Mouse (Mus musculus): Measurements from ENCODE around the gene Eif2b4. TPM values are rescaled to one million over a fixed set of nuclear protein-coding genes. Genes with fewer than 3 reads are reported as not detected.

The Eif2b4 gene
- polyA plus RNA-seq, 1 experiment from 2014 or later: 78.6 TPM

- no peak overlapping the region for H3K27ac ChIP-seq
- H3K36me3 ChIP-seq (replicated peaks; ENCODE audit: control insufficient read depth, insufficient read depth): peaks cover 17% of the 10 kb centered on the region; the same call in 1 of the 2 replicates
- DNase-seq (ENCODE audit: low spot score) (no peak), ATAC-seq (ENCODE audit: low FRiP score) (no peak)
- H3K4me2 ChIP-seq (replicated peaks): 0 out of 2 replicates have a peak overlapping the region, but pooled peaks have one; percentile 59
- H3K4me1 ChIP-seq (replicated peaks; ENCODE audit: control insufficient read depth, insufficient read depth, low read length): no peaks in the 10 kb centered on the region; the same call in none of the 2 replicates
- no peaks in the 10 kb centered on the region for H3K9me3 ChIP-seq (ENCODE audit: control insufficient read depth, low read length)
- H3K4me3 ChIP-seq (replicated peaks; ENCODE audit: low read length): peak overlapping the region; percentile 28
- WGBS: 20% methylated on average over 9 of the region's 9 CpGs
- no peak overlapping the region for H3K9ac ChIP-seq
- peaks cover 61% of the 10 kb centered on the region for H3K27me3 ChIP-seq (ENCODE audit: control insufficient read depth, insufficient read depth, low read length)
Measured at GRCm38 (mm10) chr5:31138968-31139425, 54.2 kb downstream of the Eif2b4 start.

- H3K9me3 ChIP-seq (ENCODE audit: control insufficient read depth, low read length): no peaks in the 10 kb centered on the region
- H3K27me3 ChIP-seq (ENCODE audit: control insufficient read depth, insufficient read depth, low read length): peaks cover 67% of the 10 kb centered on the region
- DNase-seq (ENCODE audit: low spot score) (no peak), ATAC-seq (ENCODE audit: low FRiP score) (no peak)
- WGBS: 2% methylated on average over 52 of the region's 52 CpGs
- H3K27ac ChIP-seq: no peak within 1 kb of the TSS
- H3K4me3 ChIP-seq (replicated peaks; ENCODE audit: low read length): peak within 1 kb of the TSS; percentile 28
- H3K4me1 ChIP-seq (replicated peaks; ENCODE audit: control insufficient read depth, insufficient read depth, low read length): no peaks in the 10 kb centered on the region; the same call in none of the 2 replicates
- H3K9ac ChIP-seq: peak within 1 kb of the TSS; percentile 39
- 0 out of 2 replicates have a peak, but pooled peaks cover 13% of the 10 kb centered on the region for H3K36me3 ChIP-seq (replicated peaks; ENCODE audit: control insufficient read depth, insufficient read depth)
- peak within 1 kb of the TSS; percentile 59 for H3K4me2 ChIP-seq (replicated peaks)
Measured at GRCm38 (mm10) chr5:31138241-31138967, 54.8 kb downstream of the Eif2b4 start, which contains the start of gene Ucn. Gene Ucn, minus strand, starts transcription at chr5:31138829.

- under 1% methylated on average over 13 of the region's 13 CpGs for WGBS
- DNase-seq (ENCODE audit: low spot score) (no peak), ATAC-seq (ENCODE audit: low FRiP score) (no peak)
- Histone ChIP-seq H3K9ac (0 out of 2 replicates have a peak overlapping the region, but pooled peaks have one; percentile 39), H3K4me3 (replicated peaks; ENCODE audit: low read length) (peak overlapping the region; percentile 28), H3K4me2 (replicated peaks) (peak overlapping the region; percentile 59), H3K4me1 (replicated peaks; ENCODE audit: control insufficient read depth, insufficient read depth, low read length) (no peaks in the 10 kb centered on the region; the same call in none of the 2 replicates), H3K36me3 (replicated peaks; ENCODE audit: control insufficient read depth, insufficient read depth) (0 out of 2 replicates have a peak, but pooled peaks cover 11% of the 10 kb centered on the region), H3K9me3 (ENCODE audit: control insufficient read depth, low read length) (no peaks in the 10 kb centered on the region), H3K27ac (no peak overlapping the region), H3K27me3 (ENCODE audit: control insufficient read depth, insufficient read depth, low read length) (peaks cover 67% of the 10 kb centered on the region)
Measured at GRCm38 (mm10) chr5:31137658-31138057, 55.6 kb downstream of the Eif2b4 start.

Other genes with a start within 250 kb of the Eif2b4 start
- gene Cgref1, start 247.8 kb downstream of the Eif2b4 start, polyA plus RNA-seq (2014; fragmentation: Nextera tagmentation; extraction: Ambion mirVana): 62.4 and 71.4 TPM in 2 replicates
- gene Preb, start 233.1 kb downstream of the Eif2b4 start, polyA plus RNA-seq (2014; fragmentation: Nextera tagmentation; extraction: Ambion mirVana): 71.3 and 78.6 TPM in 2 replicates
- gene Tcf23, start 224.8 kb downstream of the Eif2b4 start, polyA plus RNA-seq (2014; fragmentation: Nextera tagmentation; extraction: Ambion mirVana): 0.04 TPM in 1 of 2 replicates, not detected in the other
- gene Atraid, start 145.1 kb downstream of the Eif2b4 start, polyA plus RNA-seq (2014; fragmentation: Nextera tagmentation; extraction: Ambion mirVana): 175 and 198 TPM in 2 replicates
- gene Slc5a6, start 144.5 kb downstream of the Eif2b4 start, polyA plus RNA-seq (2014; fragmentation: Nextera tagmentation; extraction: Ambion mirVana): 20.5 and 24.5 TPM in 2 replicates
- gene Cad, start 138.7 kb downstream of the Eif2b4 start, polyA plus RNA-seq (2014; fragmentation: Nextera tagmentation; extraction: Ambion mirVana): 13.7 and 15.4 TPM in 2 replicates
- gene Dnajc5g, start 87.1 kb downstream of the Eif2b4 start, polyA plus RNA-seq (2014; fragmentation: Nextera tagmentation; extraction: Ambion mirVana): not detected in 2 replicates
- 34.8 and 35.7 TPM in 2 replicates for gene Slc30a3, start 85.2 kb downstream of the Eif2b4 start, polyA plus RNA-seq (2014; fragmentation: Nextera tagmentation; extraction: Ambion mirVana)
- gene Trim54, start 76.7 kb downstream of the Eif2b4 start, polyA plus RNA-seq (2014; fragmentation: Nextera tagmentation; extraction: Ambion mirVana): not detected in 2 replicates
- not detected in 2 replicates for gene Ucn, start 54.6 kb downstream of the Eif2b4 start, polyA plus RNA-seq (2014; fragmentation: Nextera tagmentation; extraction: Ambion mirVana)
- 49.5 and 50.3 TPM in 2 replicates for gene Mpv17, start 39.2 kb downstream of the Eif2b4 start, polyA plus RNA-seq (2014; fragmentation: Nextera tagmentation; extraction: Ambion mirVana)
- gene Gm29609, start 13.5 kb downstream of the Eif2b4 start, polyA plus RNA-seq (2014; fragmentation: Nextera tagmentation; extraction: Ambion mirVana): 0.74 and 1.7 TPM in 2 replicates
- 49.7 and 53.0 TPM in 2 replicates for gene Gtf3c2, start 13.3 kb downstream of the Eif2b4 start, polyA plus RNA-seq (2014; fragmentation: Nextera tagmentation; extraction: Ambion mirVana)
- 107 and 108 TPM in 2 replicates for gene Snx17, start 203 bp downstream of the Eif2b4 start, polyA plus RNA-seq (2014; fragmentation: Nextera tagmentation; extraction: Ambion mirVana)
- 7.0 and 9.4 TPM in 2 replicates for gene Zfp513, start 8.9 kb upstream of the Eif2b4 start, polyA plus RNA-seq (2014; fragmentation: Nextera tagmentation; extraction: Ambion mirVana)
- 162 TPM in 2 replicates for gene Ppm1g, start 27.3 kb upstream of the Eif2b4 start, polyA plus RNA-seq (2014; fragmentation: Nextera tagmentation; extraction: Ambion mirVana)
- 149 and 161 TPM in 2 replicates for gene Nrbp1, start 47.4 kb upstream of the Eif2b4 start, polyA plus RNA-seq (2014; fragmentation: Nextera tagmentation; extraction: Ambion mirVana)
- gene Gm9970, start 47.8 kb upstream of the Eif2b4 start, polyA plus RNA-seq (2014; fragmentation: Nextera tagmentation; extraction: Ambion mirVana): 0.56 and 0.66 TPM in 2 replicates
- 2.9 and 4.2 TPM in 2 replicates for gene Krtcap3, start 58.3 kb upstream of the Eif2b4 start, polyA plus RNA-seq (2014; fragmentation: Nextera tagmentation; extraction: Ambion mirVana)
- gene Ift172, start 97.7 kb upstream of the Eif2b4 start, polyA plus RNA-seq (2014; fragmentation: Nextera tagmentation; extraction: Ambion mirVana): 34.5 and 37.2 TPM in 2 replicates
- 98.1 and 115 TPM in 2 replicates for gene Fndc4, start 102.7 kb upstream of the Eif2b4 start, polyA plus RNA-seq (2014; fragmentation: Nextera tagmentation; extraction: Ambion mirVana)
- gene Gckr, start 104.0 kb upstream of the Eif2b4 start, polyA plus RNA-seq (2014; fragmentation: Nextera tagmentation; extraction: Ambion mirVana): 0.29 TPM in 1 of 2 replicates, not detected in the other

All from hindbrain, embryonic 14.5 days (tissue).